Mouse (Mus musculus) forelimb bud, embryonic 11.5 days (tissue): ENCODE measurements around the gene Mreg.

ENCODE experiments used
- DNase-seq: peaks from one replicate; pipeline ENCODE4 v3.0.0-alpha.2; 2012; ENCODE audit warnings: low read depth, low spot score

Gene Mreg

DNA sequence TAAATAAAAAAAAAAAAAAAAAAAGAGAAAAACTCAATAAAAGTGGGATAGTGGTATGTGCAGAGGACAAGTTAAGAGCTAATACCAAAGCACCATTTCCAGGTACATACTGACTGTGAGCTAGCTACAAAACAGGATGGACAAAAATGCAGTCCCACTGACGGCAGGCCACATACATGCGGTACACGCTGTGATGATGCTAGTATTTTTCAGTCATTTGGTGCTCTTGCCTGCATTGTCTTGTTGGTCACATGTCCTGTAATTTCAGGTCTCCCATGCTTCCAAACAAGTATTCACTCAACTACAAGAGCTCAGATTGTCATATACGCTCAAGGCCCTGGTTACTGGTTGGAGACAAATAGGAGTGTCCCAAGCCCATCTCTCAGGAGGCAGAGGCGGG lies 15.4 kb upstream of the Mreg start:
- DNase-seq: no peak

DNA sequence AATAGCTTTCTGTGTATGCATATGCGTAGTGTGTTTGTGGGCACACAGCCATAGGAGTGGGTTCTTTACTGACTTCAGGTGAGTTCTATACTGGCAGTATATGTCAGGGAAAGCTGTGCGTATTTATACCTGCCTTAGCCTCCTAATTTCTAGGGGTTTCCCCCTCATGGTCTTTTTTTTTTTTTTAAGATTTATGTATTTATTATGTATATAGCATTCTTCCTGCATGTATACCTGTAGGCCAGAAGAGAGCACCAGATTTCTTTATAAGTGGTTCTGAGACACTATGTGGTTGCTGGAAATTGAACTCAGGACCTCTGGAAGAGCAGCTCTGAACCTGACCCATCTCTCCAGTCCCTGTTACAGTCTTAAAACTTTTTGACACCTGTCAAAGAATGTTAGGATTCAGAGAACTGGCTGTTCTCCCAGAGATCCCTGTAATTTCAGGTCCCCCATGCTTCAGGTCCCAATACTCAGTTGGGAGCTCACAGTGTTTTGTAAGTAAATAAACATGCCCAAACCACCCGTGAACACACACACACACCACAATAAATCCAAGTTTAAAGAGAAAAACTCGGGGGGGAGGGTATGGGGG lies 14.9 kb upstream of the Mreg start:
- no peak for DNase-seq

DNA sequence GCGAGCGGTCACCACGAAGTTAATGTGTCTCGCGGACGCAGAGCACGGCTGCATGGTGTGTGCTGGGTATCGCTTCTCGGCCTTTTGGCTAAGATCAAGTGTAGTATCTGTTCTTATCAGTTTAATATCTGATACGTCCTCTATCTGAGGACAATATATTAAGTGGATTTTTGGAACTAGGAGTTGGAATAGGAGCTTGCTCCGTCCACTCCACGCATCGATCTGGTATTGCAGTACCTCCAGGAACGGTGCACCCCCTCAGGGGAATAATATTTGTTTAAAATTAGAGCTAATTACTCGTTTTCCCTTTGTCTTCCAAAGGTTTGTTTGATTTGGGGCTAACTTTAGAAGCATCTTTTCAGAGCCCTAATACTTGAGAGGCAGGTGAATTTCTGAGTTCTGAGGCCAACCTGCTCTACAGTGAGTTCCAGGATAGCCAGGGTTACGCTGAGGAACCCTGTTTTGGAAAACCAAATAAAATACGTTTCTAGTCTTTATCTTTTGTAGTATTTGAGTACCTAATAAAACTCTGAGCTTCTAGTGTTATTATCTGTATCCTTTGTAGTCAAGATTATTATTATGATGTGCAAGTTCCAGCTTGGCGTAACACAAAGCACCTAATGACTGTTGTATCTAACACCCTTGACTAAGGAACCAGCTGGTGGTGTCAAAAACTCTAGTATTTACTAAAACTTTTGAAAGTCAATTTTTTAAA lies 14.2 kb upstream of the Mreg start:
- peak; percentile 91 for DNase-seq

DNA sequence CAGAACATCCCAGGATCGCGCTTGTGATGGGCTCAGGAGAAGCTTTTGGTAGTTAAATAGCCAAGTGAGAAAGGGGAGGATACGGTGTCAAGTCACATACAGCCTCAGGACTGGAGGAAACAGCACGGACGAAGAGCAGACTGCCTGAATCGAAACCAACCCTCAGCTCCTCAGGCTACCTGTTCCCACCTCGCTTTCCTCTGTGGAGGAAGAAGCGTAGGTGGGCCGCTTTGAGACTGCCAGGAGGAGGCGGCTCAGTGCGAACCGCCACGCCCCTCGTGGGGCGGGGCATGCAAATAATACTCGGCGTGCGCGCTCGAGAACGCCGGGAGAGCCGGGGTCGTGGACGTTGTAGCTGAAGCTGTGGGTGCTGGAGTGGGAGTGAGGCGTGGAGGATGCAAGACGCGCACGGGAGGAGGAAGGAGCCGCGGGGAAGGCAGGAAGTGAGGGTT lies 13.6 kb upstream of the Mreg start:
- peak; percentile 88 for DNase-seq

DNA sequence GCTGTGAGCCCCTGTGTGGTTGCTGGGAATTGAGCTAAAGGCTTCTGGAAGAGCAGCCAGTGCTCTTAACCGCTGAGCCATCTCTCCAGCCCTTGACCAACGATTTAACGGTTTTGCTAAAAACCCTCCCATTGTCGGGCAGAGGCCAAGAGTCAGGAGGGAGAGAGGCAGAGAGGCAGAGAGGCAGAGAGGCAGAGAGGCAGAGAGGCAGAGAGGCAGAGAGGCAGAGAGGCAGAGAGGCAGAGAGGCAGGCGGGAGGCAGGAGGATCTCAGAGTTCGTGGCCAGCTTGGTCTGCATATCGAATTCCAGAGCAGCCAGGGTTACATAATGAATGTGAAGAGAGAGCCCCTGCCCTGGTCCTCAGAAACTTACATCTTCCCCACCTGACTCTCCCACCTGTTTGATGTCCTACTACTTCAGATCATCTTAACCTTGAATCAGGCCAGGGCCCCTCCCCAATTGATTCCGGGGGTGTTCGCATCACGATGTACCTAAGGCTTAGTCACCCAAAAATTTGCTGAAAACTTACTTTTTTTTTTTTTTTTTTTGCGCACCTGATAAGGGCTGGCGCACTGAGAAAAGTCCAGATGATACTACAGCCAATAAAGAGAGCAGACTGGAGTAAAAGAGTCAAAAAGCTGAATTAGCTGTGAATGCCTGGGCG lies 13.1 kb upstream of the Mreg start:
- DNase-seq: no peak

DNA sequence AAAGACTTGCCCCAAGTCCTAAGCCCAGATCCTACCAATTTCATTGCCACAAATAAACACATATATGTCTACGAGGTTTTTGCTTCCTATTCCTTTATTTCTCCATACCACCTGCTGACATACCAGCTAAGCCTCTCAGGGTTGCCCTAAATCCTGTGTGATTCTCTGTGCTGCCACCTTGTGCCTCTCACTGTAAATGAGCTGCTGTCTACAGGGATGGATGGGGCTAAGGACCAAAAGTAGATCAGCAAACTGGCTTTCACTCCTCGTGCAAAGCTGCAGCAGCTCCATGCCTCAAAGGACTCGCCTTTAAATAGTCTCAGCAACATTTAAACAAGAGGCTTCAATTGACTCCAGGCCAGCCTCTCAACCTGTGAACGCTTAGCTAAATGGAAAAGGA lies 7.9 kb upstream of the Mreg start:
- DNase-seq: no peak

DNA sequence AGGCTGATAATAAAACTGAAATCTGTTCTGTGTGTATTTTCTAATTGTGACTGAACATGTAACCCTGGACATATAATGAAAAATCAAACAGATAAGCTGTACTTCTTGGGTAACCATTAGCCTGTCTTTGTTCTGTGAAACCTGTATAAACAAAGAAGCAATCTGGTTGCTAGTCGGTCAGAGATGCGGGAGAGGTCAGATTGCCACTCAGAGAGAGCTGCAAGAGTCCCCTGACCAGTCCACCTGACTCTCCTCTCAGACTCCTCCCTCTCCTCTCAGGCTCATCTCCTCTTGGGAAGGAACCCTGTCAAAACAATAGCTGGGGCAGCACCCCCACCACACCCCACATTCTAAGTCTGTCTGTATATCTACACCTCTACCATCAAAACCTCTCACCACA lies 7.0 kb upstream of the Mreg start:
- DNase-seq: no peak

DNA sequence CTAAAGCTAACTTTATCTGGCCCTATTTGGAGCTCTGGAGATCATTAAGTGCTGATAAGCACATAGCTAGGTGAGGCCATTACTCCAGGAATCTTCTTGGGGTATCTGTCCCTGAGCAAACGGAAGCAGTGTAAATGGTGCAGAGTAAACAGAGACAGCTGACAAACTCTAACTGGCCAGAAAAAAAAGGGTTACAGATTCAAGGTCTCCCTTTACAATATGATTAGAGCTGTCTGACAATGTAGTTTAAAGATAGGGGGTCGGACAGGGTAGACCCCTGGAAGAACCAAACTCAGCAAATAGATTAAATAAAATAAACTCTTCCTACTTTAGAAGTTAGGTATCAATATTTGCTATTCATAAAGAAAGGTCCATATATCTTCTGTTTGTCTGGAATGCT lies 6.5 kb upstream of the Mreg start:
- no peak for DNase-seq

DNA sequence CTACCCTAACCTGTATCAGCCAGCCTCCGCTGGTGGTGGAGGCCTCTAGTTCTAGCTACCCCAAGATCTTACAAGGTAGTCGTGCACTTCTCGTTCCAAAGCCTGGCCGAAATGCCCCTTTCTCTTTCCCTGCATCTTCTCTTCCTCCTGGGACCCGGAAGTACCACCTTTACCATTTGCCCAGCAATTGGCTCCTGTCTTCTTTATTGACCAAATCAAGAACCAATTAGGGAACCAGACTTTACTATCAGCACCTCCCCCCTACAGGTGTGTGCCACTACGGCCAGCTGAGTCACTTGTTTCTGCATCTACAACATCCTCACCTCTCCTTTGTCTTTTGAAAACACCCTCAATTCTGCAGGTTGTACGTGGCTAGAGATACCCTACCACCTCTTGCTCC lies 4.7 kb upstream of the Mreg start:
- DNase-seq: no peak

DNA sequence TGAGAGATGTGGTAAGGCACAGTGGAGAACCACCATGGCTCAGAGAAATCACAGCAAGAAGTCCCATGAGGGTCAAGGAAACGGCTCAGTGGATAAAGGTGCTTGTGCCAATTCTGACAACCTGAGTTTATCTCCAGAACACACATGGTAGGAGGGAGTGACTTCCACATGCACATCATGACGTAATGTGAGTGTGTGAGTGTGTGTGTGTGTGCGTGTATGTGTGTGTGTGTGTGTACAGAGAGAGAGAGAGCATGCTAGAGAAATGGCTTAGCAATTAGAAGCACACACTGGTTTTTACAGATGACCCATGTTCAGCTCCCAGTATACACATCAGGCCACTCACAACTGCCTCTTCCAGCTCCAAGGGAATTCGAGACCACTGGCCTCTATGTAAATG lies 3.1 kb upstream of the Mreg start:
- no peak for DNase-seq

DNA sequence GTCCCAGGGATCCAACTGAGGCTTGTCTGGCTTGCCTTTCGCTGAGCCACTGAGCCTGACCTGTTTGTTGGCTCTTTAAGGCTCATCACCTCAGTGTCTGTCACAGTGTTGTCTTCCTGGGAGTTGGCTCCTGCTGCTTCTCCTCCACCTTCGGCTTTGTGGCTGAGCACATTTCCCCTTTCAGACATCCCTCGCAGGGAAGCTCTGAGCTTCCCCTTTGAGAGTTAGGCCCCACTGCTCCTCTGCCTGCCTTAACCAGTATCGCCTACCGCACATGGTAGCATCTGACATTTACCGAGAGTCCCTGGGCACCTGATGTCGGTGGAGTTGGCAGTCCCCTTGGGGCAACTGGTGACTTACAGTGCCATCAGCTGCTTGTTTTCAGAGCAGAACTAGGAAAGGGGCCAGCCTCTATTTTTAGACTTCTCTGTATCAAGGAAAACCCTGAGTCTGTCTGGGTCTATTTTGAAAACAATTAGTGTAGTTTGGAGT lies 2.4 kb upstream of the Mreg start:
- no peak for DNase-seq

DNA sequence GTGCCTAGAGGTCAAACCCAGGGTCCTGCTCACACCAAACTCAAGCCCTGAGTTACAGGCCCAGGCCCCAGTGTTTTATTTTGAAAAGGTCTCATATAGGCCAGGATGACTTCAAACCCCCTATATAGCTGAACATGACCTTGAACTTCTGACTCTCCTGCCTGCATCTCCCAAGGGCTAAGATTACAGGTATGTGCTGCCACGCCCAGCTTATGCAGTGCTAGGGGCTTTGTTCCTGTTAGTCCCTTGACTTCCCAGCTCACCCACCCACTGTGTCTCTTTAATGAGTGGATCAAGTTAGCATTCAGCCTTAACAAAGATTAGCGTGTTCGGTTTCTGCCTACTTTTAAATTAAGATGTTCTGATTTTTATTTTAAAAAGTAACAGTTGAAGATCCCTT lies 1.8 kb upstream of the Mreg start:
- no peak for DNase-seq

DNA sequence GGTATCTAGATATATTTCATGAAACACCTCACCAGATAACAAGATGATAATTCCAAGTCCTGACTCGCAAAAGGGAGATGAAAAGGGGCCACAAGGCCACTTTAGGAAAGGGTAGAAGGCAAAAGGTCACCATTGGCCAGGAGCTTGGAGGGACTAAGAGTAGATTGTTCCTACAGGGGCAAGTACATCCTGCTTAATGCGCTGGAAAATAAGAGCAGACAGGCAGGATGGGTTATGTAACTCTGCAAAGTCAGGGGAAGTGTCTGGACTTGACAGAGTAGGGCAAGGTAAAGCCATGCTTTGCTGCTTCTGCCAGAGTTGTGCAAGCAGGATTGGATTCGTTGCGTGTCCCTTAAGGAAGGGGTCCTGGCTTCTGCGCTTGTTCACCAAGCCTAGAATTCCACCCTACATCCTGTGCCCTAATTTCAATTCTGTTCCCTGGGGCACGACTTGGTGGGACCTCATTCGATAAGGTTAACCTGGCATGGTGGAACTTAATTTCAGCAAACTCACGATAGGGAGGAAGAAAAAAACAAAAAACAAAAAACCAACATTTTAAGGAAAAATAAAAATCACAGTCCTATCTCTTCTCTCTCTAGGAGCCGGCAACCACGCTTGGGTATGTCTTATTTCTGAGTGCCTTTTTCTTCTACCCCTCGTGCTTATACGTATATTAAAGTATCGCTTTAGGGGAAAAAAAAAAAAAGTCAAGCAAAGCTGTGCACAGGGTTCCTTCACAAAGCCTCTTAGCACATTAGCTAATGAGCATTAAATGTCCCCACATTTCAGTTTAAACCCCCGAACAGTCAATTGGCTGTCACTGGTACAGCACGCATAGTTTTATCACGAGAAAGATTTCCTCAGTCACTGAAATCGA lies 1.1 kb downstream of the Mreg start:
- no peak for DNase-seq

DNA sequence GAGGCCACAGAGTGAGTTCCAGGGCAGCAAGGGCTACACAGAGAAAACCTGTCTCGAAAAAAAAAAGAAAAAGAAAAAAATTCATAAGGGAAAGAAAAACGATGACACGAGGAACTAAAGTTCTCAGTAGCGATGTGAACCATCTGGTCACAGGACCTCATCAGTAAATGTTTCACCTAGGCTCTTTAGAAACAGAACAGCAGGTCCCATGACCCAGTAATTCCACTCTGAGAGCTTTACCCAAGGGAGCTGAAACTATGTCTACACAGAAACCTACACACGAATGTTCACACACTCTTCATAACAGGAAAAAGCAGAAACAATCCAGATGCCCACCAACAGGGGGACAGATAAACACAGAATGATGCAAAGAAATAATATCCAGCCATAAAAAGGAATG lies 4.0 kb downstream of the Mreg start:
- DNase-seq: no peak

DNA sequence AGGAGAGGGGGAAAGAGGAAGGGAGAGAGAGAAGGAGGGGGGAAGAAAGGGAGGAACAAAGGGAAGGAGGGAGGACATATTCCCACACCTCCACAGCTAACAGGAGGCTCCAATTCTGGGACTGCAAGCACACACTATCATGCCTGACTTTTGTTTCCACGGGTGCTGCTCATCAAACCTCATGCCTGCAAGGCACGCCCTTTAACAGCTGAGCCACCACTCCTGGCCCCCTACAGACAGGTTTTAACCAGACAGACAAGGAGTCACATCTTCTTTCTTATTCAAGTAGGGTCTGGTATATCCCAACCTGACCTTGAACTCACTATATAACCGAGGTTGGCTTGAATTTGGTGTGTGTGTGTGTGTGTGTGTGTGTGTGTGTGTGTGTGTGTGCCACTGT lies 7.0 kb downstream of the Mreg start:
- no peak for DNase-seq

DNA sequence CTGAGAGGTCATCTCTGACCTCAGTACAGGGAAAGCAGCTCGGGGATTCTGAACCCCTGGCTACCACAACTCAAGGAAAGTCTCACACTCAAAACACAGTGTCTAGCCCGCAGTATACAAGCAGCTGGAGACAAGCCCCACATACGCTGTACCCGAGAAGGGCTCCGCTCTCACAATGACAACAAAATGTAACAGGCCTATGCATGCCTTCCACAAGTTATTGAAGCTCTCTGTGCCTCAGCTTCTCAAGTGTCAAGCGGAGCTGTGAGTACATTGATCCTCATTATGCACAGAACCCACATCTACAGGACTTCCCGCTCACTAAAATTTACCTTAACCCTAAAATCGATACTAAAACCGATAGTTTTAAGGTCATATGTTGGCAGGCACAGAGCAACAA lies 8.9 kb downstream of the Mreg start:
- DNase-seq: no peak

DNA sequence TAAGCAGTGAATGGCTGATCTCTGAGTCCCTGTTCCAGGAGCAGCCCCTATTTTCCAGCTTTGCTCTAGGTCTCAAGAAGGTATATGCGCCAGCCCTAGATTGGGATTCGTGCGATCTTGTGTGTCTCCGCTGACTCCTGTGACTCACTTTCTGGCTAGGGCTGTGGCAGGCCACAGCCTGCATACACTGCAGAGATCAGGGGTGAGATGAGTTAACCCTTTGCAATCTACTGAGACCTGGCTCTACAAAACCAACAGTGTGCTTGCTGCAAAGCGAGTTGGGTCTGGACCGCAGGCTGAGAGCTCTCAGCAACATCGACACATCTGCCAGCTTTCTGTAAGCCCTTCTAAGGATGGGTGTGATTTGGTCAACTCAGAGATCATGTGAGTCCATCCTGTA lies 9.4 kb downstream of the Mreg start:
- no peak for DNase-seq

DNA sequence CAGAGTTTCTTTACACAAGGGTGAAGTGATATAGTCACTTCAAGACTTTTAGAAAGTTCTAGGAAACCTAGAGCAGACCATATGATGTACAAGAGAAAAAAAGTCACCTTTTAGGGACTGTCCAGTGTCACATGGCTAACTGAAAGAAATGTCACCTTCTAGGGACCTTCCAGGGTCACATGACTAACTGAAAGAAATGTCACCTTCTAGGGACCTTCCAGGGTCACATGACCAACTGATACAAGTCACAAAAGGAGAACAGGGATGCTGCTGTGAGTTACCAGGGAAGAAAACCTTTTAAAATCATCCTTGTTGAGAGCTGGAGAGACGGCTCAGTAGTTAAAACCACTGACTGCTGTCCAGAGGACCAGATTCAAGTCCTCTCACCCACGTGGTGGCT lies 10.0 kb downstream of the Mreg start:
- DNase-seq: no peak

DNA sequence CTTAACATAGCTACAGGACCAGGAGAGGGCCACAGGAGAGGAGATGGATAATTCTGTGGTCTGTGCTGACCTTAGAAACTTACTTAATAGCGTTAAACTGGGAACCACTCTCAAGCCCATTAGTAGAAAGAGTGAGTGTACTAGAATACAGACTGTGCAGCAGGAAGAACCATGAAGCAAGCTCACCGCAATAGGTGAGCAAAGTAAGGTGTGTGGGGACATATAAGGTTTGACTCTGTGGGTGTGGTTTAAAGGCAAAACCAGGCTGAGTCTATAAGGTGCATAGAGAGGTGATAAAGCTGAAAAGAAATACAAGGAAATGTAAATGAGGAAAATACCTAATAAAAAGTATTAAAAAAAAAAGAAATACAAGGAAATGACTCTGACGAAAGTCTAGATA lies 11.0 kb downstream of the Mreg start:
- DNase-seq: no peak

DNA sequence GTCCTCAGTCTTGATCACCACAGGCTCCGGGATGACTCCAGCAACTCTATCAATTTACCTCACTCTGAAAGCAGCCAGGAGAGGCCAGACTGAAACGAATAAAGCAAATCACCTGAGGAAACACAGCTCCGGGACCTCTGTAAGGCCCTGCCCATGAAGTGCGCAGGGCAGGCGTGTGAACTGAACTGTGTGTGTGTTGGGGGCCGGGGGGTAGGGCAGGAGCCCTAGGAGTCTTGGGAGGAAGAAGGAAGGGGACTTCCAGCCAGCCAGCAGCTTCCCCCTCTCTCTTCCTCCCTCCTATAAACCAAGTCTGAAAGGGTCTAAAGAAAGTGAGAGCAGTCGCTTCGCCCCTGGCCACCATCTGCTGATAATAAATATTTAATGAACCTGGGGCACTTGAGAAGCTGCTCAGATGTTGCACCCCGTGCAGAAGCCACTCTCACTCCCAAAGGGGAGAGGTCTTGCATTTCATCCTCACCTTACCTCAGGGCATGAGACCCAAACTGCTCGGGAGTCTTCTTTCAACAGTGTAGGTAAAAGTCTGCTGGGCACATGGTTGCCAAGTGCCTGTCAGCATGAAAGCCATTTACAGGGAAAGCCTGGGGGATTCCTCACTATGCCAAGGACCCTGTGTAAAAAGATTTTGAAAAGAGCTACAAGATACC lies 13.8 kb downstream of the Mreg start:
- DNase-seq: no peak

DNA sequence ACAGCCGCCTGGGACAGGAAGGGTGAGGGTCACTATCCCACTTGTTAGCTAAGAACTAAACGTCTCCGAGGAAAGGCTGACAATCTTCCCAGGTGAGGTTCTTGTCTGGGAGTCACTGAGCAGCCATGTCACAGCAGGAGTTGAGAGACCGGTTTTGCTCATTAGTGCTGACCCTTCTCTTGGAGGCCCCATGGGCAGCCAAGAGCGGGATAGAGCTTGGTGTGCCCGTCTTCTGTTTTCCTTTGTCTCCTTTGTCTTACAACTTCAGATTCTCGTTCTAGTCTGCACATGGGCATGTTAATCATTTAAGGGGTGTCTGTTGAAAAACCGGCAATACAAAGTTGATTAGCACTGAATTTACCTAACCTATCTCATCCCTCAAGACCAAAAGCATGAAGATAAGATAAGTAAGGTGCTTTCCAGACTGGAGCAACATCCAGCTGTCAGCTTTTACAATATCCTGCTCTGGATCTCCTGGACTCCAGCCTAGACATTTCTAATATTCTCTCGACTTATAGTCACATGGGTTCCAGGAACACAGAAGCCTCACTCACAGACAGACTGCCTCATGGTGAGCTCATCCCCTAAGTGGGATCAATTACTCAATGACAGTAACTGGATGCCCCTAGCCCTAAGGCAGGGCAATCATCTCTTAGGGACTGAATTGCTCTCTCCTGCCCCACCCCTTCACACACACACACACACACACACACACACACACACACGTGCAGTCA lies 15.3 kb downstream of the Mreg start:
- DNase-seq: no peak
